Mouse (Mus musculus) lung, postnatal 0 days (tissue): ENCODE results near the gene Sf3a3.

ENCODE experiments used
- CTCF ChIP-seq: IDR thresholded peaks from 2 replicates; pipeline ENCODE4 v1.5.1; 2016; ENCODE audit warnings: antibody characterized with exemption, mild to moderate bottlenecking
- EP300 ChIP-seq: IDR thresholded peaks from 2 replicates; pipeline ENCODE4 v1.6.1; 2016; ENCODE audit warnings: antibody characterized with exemption, mild to moderate bottlenecking, control low read depth

DNA sequence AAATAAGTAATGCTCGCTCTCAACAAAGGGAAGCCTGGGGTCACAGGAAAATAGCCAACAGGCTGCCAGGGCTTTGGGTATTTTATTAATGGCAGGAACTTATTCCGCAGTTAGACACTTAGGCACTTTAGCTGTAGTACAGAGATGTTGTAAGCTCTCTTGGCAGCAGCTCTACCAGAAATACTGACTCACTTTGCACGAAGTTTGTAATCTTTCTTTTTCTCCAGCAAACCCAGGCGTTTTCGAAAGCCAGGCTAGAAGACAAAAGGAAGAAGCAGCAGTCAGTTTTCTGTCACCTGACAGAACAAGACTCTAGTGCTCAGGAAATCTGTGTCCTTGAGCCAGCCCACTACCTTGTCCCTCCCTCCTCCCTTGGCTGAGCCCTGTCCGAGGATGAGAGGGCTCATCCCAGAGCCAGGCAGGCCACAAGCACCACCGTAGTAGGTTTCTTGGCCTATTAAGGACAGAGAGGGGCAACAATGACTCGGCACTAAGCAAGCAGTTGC, 28.6 kb upstream of the Sf3a3 start:
- no peak for TF ChIP-seq EP300
- no peak for TF ChIP-seq CTCF
